Mouse (Mus musculus) brain, embryonic 14.5 days (tissue): Measurements from ENCODE around the gene Zfhx3.

Source experiments
- CTCF ChIP-seq: fragments of 200-500 bp; IDR thresholded peaks from 2 replicates; pipeline ENCODE4 v1.5.1; 2012; ENCODE audit warnings: inconsistent platforms, mild to moderate bottlenecking, moderate library complexity, borderline replicate concordance; ENCODE audit not compliant: insufficient read depth, insufficient read length; ENCODE audit errors: extremely low read depth
- POLR2A ChIP-seq: fragments of 200-500 bp; IDR thresholded peaks from 2 replicates; pipeline ENCODE4 v1.6.1; 2012; ENCODE audit warnings: mild to moderate bottlenecking, inconsistent platforms, borderline replicate concordance; ENCODE audit not compliant: poor library complexity, insufficient read depth, insufficient read length, severe bottlenecking; ENCODE audit errors: extremely low read depth

DNA sequence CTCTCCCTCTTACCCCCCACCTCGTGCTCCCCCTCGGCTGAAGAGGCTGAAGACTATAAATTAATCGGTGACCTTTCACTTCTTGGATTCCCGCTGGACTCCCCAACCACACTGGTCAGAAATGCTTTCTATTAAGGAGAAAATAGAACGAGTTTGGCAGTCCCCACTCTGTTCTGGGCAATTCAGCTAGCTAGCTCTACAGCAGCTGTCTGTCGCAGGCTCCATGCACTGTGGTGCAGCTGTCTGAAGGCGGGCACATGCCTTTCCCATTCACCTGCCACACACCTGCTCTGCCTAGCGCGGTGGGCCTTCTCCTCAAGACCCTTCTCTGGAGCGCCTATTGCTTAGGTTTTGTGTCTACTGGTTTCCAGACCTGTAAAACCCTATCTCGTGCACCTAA lies 1000.7 kb downstream of the Zfhx3 start:
- TF ChIP-seq POLR2A: no peak
- no peak for TF ChIP-seq CTCF
